Mouse (Mus musculus) testis, adult 2 months (tissue): ENCODE measurements at regions not wholly inside any gene's neighbourhood (a gene's known extent, or its start where the extent isn't known, plus 50 kb on each side); places are given as distances from the start of the nearest gene placed in this dataset.

Experiments
- CTCF ChIP-seq: fragments of 200-500 bp; IDR thresholded peaks from 2 replicates; pipeline ENCODE4 v1.5.1; 2012; ENCODE audit warnings: low read depth, mild to moderate bottlenecking, inconsistent platforms, low read length, moderate library complexity; ENCODE audit not compliant: control insufficient read depth, insufficient read depth, insufficient replicate concordance
- POLR2A ChIP-seq: fragments of 200-500 bp; IDR thresholded peaks from 2 replicates; pipeline ENCODE4 v1.6.1; 2012; ENCODE audit warnings: low read depth, mild to moderate bottlenecking, inconsistent platforms, low read length, moderate library complexity; ENCODE audit not compliant: control insufficient read depth

DNA sequence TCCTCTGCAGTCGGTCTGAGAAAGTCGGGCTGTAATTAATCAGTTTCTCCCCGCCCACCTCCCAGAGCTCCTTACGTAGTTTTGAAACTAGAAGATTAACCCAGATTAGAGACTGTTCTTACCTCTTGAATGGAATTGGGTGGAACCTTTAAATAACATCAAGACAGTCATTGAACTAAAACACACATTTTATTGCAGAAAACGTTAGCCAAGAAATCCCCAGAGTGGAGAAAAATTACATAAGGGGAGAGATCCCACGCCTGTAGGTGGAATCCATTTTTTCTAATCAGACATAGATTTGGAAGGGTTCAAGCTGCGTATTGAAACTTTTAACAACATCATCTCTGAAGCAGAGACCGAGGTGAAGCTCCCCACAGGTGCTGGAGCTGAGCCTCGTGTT lies 59.1 kb downstream of the Gm12689 start:
- TF ChIP-seq CTCF (no peak), POLR2A (no peak)
